Mouse (Mus musculus) gastrocnemius, postnatal 14 days (tissue): ENCODE data around the gene Rnf17. TPM values are rescaled to one million over a fixed set of nuclear protein-coding genes. Genes with fewer than 3 reads are reported as not detected.

Experiments used
- total RNA-seq, 2 experiments: library from RNA; stranded (reverse); gene quantifications; 2 replicates each; pipeline ENCODE4 v1.2.3; 2021

Gene Rnf17
- total RNA-seq, 2 experiments from 2014 or later: not detected

Other genes starting within 250 kb of the Rnf17 start
- gene Gzmg, start 243.0 kb upstream of the Rnf17 start, total RNA-seq: not detected
- gene Gzmn, start 228.0 kb upstream of the Rnf17 start, total RNA-seq: not detected
- not detected for gene Gzmf, start 191.2 kb upstream of the Rnf17 start, total RNA-seq
- gene Gzmc, start 167.9 kb upstream of the Rnf17 start, total RNA-seq: not detected
- gene Gzmb, start 140.3 kb upstream of the Rnf17 start, total RNA-seq: not detected
- gene Atp12a, start 37.5 kb upstream of the Rnf17 start, total RNA-seq: not detected
- 1 to 10 TPM; 1.9 to 3.1 TPM for gene Cenpj, start 172.8 kb downstream of the Rnf17 start, total RNA-seq
- gene Parp4, start 173.0 kb downstream of the Rnf17 start, total RNA-seq: 10 to 100 TPM in 1 of 2 experiments, 1 to 10 TPM in 1; 9.5 to 10.5 TPM